Mouse (Mus musculus) stomach, postnatal 0 days (tissue): ENCODE results near the gene Ttc16. TPM values are rescaled to one million over a fixed set of nuclear protein-coding genes. Genes with fewer than 3 reads are reported as not detected.

Source experiments
- ATAC-seq: fragments of 200-750 bp; cut with Nextera tagmentation; 2 replicates; pipeline ENCODE4 v1.8.0; 2017; ENCODE audit not compliant: low FRiP score, low TSS enrichment
- DNase-seq: peaks from one replicate; pipeline ENCODE4 v3.0.0-alpha.2; 2016; ENCODE audit warnings: low spot score
- H3K27ac ChIP-seq: fragments of 300-500 bp; sonication (generic); replicated peaks from 2 replicates; pipeline ENCODE4 v1.5.1; 2014; ENCODE audit warnings: mild to moderate bottlenecking, control low read depth
- H3K27me3 ChIP-seq: fragments of 300-500 bp; sonication (generic); 2 replicates; pipeline ENCODE4 v1.6.1; 2014; ENCODE audit warnings: low read length; ENCODE audit not compliant: control insufficient read depth, insufficient read depth
- H3K36me3 ChIP-seq: fragments of 300-500 bp; sonication (generic); 2 replicates; pipeline ENCODE4 v1.6.1; 2014; ENCODE audit warnings: low read length, mixed read lengths; ENCODE audit not compliant: control insufficient read depth, insufficient read depth
- H3K4me1 ChIP-seq: fragments of 300-500 bp; sonication (generic); replicated peaks from 2 replicates; pipeline ENCODE4 v1.6.1; 2014; ENCODE audit warnings: antibody characterized with exemption; ENCODE audit not compliant: control insufficient read depth, insufficient read depth
- H3K4me2 ChIP-seq: fragments of 300-500 bp; sonication (generic); replicated peaks from 2 replicates; pipeline ENCODE4 v1.6.1; 2014; ENCODE audit warnings: low read depth, mild to moderate bottlenecking, control low read depth, moderate library complexity
- H3K4me3 ChIP-seq: fragments of 300-500 bp; sonication (generic); 2 replicates; pipeline ENCODE4 v1.5.1; 2014; ENCODE audit warnings: low read depth, low read length, control low read depth
- H3K9ac ChIP-seq: fragments of 300-500 bp; sonication (generic); 2 replicates; pipeline ENCODE4 v1.6.1; 2014; ENCODE audit warnings: mild to moderate bottlenecking, low read length, control low read depth, mixed read lengths
- H3K9me3 ChIP-seq: fragments of 300-500 bp; sonication (generic); 2 replicates; pipeline ENCODE4 v1.6.1; 2016; ENCODE audit warnings: low read length; ENCODE audit not compliant: control insufficient read depth
- CTCF ChIP-seq: IDR thresholded peaks from 2 replicates; pipeline ENCODE4 v1.5.1; 2016; ENCODE audit warnings: antibody characterized with exemption, low read depth, mild to moderate bottlenecking, moderate library complexity
- EP300 ChIP-seq: optimal IDR thresholded peaks from 2 replicates; pipeline ENCODE3; 2016; ENCODE audit warnings: antibody characterized with exemption
- WGBS: fragments of 180-500 bp; shearing (Covaris S2); extraction: QIAGEN DNeasy Blood & Tissue Kit; methylation state at CpG from one replicate; pipeline ENCODE4 v1.1.7; 2014; 5-methylcytosine and 5-hydroxymethylcytosine counted together
- polyA plus RNA-seq: library from polyadenylated mRNA; unstranded; fragments of >200 nt; fragmentation: Nextera tagmentation; extraction: Ambion mirVana; gene quantifications from 2 replicates; pipeline ENCODE4 v1.2.1, GENCODE M21; 2015

The Ttc16 gene
- polyA plus RNA-seq, 1 experiment from 2014 or later, result 0.06 TPM

- DNase-seq, result no peak
- H3K27me3 ChIP-seq, result no peaks in the 10 kb centered on the region
- 80% methylated on average over 8 of the region's 8 CpGs for WGBS
Observed at GRCm38 (mm10) chr2:32772626-32773279, 2.7 kb downstream of the Ttc16 start.

GRCm38 (mm10) chr2:32771886-32772285, 3.5 kb downstream of the Ttc16 start:
- H3K36me3 ChIP-seq, result no peaks in the 10 kb centered on the region
- H3K27ac ChIP-seq, result no peak overlapping the region
- DNase-seq (peak; percentile 49), ATAC-seq (no peak)
- no peak overlapping the region for H3K9ac ChIP-seq
- no peaks in the 10 kb centered on the region for H3K9me3 ChIP-seq
- H3K4me3 ChIP-seq, result no peak overlapping the region
- no peaks in the 10 kb centered on the region for H3K27me3 ChIP-seq
- 0 out of 2 replicates have a peak, but pooled peaks cover 4% of the 10 kb centered on the region for H3K4me1 ChIP-seq
- no peak for TF ChIP-seq EP300
- TF ChIP-seq CTCF, result peak; percentile 28; the same call in 1 of the 2 replicates
- WGBS, result 24% methylated on average over 12 of the region's 12 CpGs
- H3K4me2 ChIP-seq, result no peak overlapping the region

More at GRCm38 (mm10) chr2:32772626-32773279, 2.7 kb downstream of the Ttc16 start:
- Histone ChIP-seq H3K27ac (no peak overlapping the region), H3K4me1 (0 out of 2 replicates have a peak, but pooled peaks cover 4% of the 10 kb centered on the region), H3K9me3 (no peaks in the 10 kb centered on the region), H3K9ac (no peak overlapping the region), H3K4me3 (no peak overlapping the region), H3K36me3 (no peaks in the 10 kb centered on the region), H3K4me2 (no peak overlapping the region)
- ATAC-seq, result no peak
- no peak for TF ChIP-seq CTCF
- TF ChIP-seq EP300, result no peak

GRCm38 (mm10) chr2:32769327-32770085, 5.9 kb downstream of the Ttc16 start:
- H3K4me1 ChIP-seq, result no peaks in the 10 kb centered on the region
- TF ChIP-seq EP300, result no peak
- no peak for TF ChIP-seq CTCF
- H3K27ac ChIP-seq, result no peak overlapping the region
- no peak overlapping the region for H3K4me2 ChIP-seq
- H3K36me3 ChIP-seq, result no peaks in the 10 kb centered on the region
- WGBS, result 77% methylated on average over 5 of the region's 5 CpGs
- ATAC-seq (no peak), DNase-seq (no peak)
- H3K9me3 ChIP-seq, result no peaks in the 10 kb centered on the region
- no peaks in the 10 kb centered on the region for H3K27me3 ChIP-seq
- H3K9ac ChIP-seq, result no peak overlapping the region
- no peak overlapping the region for H3K4me3 ChIP-seq

DNA sequence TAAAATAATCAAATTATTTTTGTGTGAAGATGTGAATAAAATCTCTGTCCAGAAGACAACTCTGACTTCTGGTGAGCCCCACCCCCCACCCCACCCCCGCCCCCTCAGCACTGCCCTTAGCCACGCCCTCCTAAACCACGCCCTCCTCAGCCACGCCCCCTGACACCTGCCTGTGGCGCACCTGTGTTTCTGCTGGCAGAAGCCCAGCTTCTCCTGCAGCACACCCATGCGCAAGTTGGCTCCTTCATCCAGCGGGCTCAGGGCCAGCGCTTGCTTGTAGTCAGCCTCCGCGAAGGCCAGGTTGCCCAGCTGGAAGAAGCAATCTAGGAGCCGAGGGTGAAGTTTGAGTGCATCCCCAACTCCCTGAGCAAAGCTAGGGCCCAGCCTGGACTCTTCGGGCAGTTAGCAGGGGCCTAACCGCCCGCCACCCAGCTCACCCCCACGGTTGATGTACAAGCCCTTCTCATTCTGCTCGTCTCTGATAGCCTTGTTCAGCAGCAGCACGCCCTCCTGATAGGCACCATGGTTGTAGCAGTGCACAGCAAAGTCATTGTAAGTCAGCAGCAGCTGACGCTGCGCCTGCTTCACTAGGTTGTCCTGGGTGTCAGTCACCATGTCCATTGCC, 6.7 kb downstream of the Ttc16 start:
- Histone ChIP-seq H3K27ac (no peak overlapping the region), H3K27me3 (no peaks in the 10 kb centered on the region), H3K4me2 (no peak overlapping the region), H3K4me1 (no peaks in the 10 kb centered on the region), H3K9ac (no peak overlapping the region), H3K9me3 (no peaks in the 10 kb centered on the region), H3K36me3 (no peaks in the 10 kb centered on the region), H3K4me3 (no peak overlapping the region)
- TF ChIP-seq CTCF, result no peak
- no peak for TF ChIP-seq EP300
- DNase-seq (peak; percentile 90), ATAC-seq (peak; percentile 8; the same call in 1 of the 2 replicates)
- 45% methylated on average over 19 of the region's 19 CpGs for WGBS

- DNase-seq (no peak), ATAC-seq (no peak)
- no peak overlapping the region for H3K4me2 ChIP-seq
- H3K4me3 ChIP-seq, result no peak overlapping the region
- no peaks in the 10 kb centered on the region for H3K36me3 ChIP-seq
- H3K27ac ChIP-seq, result no peak overlapping the region
- TF ChIP-seq CTCF (no peak), EP300 (no peak)
- H3K27me3 ChIP-seq, result no peaks in the 10 kb centered on the region
- no peaks in the 10 kb centered on the region for H3K9me3 ChIP-seq
- H3K4me1 ChIP-seq, result no peaks in the 10 kb centered on the region
- no peak overlapping the region for H3K9ac ChIP-seq
- WGBS, result 79% methylated on average over 12 of the region's 12 CpGs
Observed at GRCm38 (mm10) chr2:32767241-32767640, 8.2 kb downstream of the Ttc16 start.

DNA sequence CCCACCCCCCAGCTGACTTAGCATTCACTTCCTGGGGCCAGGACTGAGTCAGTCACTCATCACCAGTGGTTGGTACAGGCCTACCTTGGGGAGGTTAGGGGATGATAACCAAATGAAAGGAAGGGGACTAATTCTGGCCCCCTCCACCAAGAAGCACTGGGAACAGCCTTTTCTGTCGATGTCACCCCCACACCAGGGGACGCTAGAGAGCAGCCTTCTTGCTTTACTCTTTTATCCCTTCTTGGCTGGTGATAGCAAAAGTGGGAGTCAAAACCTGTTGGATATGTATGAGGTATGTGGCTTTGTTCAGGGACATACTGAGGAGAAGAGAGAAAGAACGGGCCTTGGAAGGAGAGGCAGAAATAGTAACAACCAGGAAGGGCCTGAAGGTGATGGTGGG, 12.1 kb downstream of the Ttc16 start:
- H3K36me3 ChIP-seq, result peaks cover 7% of the 10 kb centered on the region; the same call in 1 of the 2 replicates
- H3K9me3 ChIP-seq, result no peaks in the 10 kb centered on the region
- DNase-seq (no peak), ATAC-seq (no peak)
- no peak overlapping the region for H3K4me2 ChIP-seq
- 72% methylated on average over 3 of the region's 3 CpGs for WGBS
- no peak overlapping the region for H3K27ac ChIP-seq
- no peaks in the 10 kb centered on the region for H3K4me1 ChIP-seq
- H3K9ac ChIP-seq, result no peak overlapping the region
- no peak overlapping the region for H3K4me3 ChIP-seq
- no peak for TF ChIP-seq EP300
- TF ChIP-seq CTCF, result peak; percentile 60
- no peaks in the 10 kb centered on the region for H3K27me3 ChIP-seq
